Mouse (Mus musculus) embryonic facial prominence, embryonic 14.5 days (tissue): ENCODE results near the gene Rdh16f2. TPM values are rescaled to one million over a fixed set of nuclear protein-coding genes. Genes with fewer than 3 reads are reported as not detected.
"Not testable (repeated sequence)": the region's sequence is repeated elsewhere in the genome, so short reads cannot be mapped to it uniquely, and the experiment has no call there.

Experiments
- ATAC-seq: fragments of 200-750 bp; cut with Nextera tagmentation; 2 replicates; pipeline ENCODE4 v1.8.0; 2017; ENCODE audit warnings: low read depth, moderate number of reproducible peaks, moderate TSS enrichment
- DNase-seq: peaks from one replicate; pipeline ENCODE4 v3.0.0-alpha.2; 2015; ENCODE audit warnings: low spot score
- H3K27ac ChIP-seq: fragments of 300-500 bp; sonication (generic); replicated peaks from 2 replicates; pipeline ENCODE4 v1.5.1; 2014; ENCODE audit warnings: low read depth, mild to moderate bottlenecking, low read length, moderate library complexity
- H3K27me3 ChIP-seq: fragments of 300-500 bp; sonication (generic); replicated peaks from 2 replicates; pipeline ENCODE4 v1.6.1; 2014; ENCODE audit warnings: low read length; ENCODE audit not compliant: control insufficient read depth, insufficient read depth
- H3K36me3 ChIP-seq: fragments of 300-500 bp; sonication (generic); 2 replicates; pipeline ENCODE4 v1.6.1; 2014; ENCODE audit warnings: low read length, mixed read lengths; ENCODE audit not compliant: control insufficient read depth, insufficient read depth
- H3K4me1 ChIP-seq: fragments of 300-500 bp; sonication (generic); 2 replicates; pipeline ENCODE4 v1.6.1; 2014; ENCODE audit warnings: antibody characterized with exemption, low read length; ENCODE audit not compliant: control insufficient read depth, insufficient read depth
- H3K4me2 ChIP-seq: fragments of 300-500 bp; sonication (generic); 2 replicates; pipeline ENCODE4 v1.6.1; 2014; ENCODE audit warnings: low read depth, mild to moderate bottlenecking, low read length, moderate library complexity, mixed read lengths
- H3K4me3 ChIP-seq: fragments of 300-500 bp; sonication (generic); 2 replicates; pipeline ENCODE4 v1.5.1; 2014; ENCODE audit warnings: low read depth, mild to moderate bottlenecking, low read length
- H3K9ac ChIP-seq: fragments of 300-500 bp; sonication (generic); 2 replicates; pipeline ENCODE4 v1.6.1; 2014; ENCODE audit warnings: low read depth, mild to moderate bottlenecking, low read length, moderate library complexity, mixed read lengths
- H3K9me3 ChIP-seq: fragments of 300-500 bp; sonication (generic); 2 replicates; pipeline ENCODE4 v1.6.1; 2016; ENCODE audit warnings: low read length; ENCODE audit not compliant: control insufficient read depth
- WGBS: fragments of 180-500 bp; shearing (Covaris S2); extraction: QIAGEN DNeasy Blood & Tissue Kit; methylation state at CpG from one replicate; pipeline ENCODE4 v1.1.7; 2014; 5-methylcytosine and 5-hydroxymethylcytosine counted together
- polyA plus RNA-seq: library from polyadenylated mRNA; unstranded; fragments of >200 nt; fragmentation: Nextera tagmentation; extraction: Ambion mirVana; gene quantifications from 2 replicates; pipeline ENCODE4 v1.2.1, GENCODE M21; 2014

Gene Rdh16f2
- not detected in 2 replicates for polyA plus RNA-seq

DNA sequence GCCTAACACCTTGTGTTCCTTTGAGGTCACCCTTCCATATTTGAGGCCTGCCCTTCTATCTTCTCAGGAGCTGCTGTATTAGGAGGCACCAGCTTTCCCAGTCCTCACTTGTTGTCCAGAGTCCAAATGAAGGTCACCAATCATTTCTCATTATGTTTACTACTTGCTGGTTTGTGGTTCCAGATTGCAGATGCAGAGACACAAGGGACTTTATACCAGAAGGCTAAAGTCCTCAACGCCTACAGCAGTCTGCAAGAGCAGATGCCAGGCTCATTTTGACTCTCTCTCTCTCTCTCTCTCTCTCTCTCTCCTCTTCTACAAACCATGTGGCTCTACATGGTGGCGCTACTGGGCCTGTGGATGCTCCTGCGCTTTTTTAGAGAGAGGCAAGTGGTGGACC, at the start of gene Rdh16f2:
TSS of gene Rdh16f2 (plus strand) at position 243 of the 400 bp plus-strand sequence.
- Histone ChIP-seq H3K4me1 (no peaks in the 10 kb centered on the region), H3K27me3 (no peaks in the 10 kb centered on the region), H3K9me3 (peaks cover 12% of the 10 kb centered on the region; the same call in 1 of the 2 replicates), H3K9ac (no peak within 1 kb of the TSS), H3K27ac (no peak within 1 kb of the TSS), H3K4me3 (no peak within 1 kb of the TSS), H3K4me2 (no peak within 1 kb of the TSS), H3K36me3 (no peaks in the 10 kb centered on the region)
- ATAC-seq (no peak), DNase-seq (no peak)
- WGBS: 85% methylated on average over 3 of the region's 3 CpGs

DNA sequence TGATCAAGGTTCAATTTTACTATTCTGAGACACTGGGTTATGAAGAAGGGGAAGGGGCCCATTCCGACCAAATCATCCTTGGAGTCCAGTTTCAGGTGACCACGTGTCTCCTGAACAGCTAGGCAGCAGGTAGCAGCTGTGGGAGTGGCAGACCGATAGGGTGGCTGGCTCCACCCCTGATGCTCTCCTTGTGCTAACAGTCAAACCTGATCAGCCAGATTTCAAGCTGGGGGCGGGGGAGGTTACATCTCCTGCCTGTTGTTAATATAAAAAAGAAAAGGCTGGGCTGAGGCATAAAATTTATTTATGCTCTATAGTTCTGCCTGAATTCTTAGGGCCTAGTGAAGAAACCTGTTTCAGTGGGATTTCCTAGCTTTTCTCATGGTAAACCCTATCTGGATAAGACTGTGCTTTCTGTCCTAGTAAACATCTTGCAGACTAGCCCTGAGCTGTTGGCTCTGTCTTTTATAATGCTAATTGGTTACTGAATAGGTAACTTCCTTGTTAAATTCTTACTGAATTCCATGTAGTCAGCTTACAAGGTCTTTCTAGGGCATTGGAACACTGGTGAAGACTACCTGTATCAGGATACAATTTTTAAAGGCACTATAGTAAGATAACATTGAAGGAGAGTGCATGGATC, 48.9 kb upstream of the Rdh16f2 start:
- H3K4me3 ChIP-seq, ATAC-seq, H3K27ac ChIP-seq, H3K27me3 ChIP-seq, H3K36me3 ChIP-seq, H3K4me1 ChIP-seq, H3K9me3 ChIP-seq, H3K9ac ChIP-seq, H3K4me2 ChIP-seq: not testable (repeated sequence)
- 74% methylated on average over 4 of the region's 4 CpGs for WGBS
- peak; percentile 31 for DNase-seq

DNA sequence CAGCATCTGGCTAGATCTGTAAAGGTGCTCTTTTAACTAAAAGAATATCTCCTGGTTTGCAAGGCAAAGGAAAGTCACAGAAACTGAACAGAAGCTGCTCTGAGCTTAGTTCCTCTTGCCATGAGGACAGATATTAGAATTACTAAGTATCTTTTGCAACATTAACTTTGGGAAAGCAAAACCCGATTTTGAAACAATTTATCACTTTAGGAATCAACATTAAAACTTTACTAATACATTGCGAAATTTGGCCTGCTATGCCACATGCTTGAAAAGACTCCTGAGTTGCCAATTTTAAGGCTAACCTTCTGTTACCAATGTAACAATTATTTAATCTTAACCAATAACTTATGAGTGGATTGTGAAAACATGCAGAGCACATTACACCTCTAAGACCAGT, 44.5 kb upstream of the Rdh16f2 start:
- H3K4me2 ChIP-seq, H3K4me3 ChIP-seq, H3K27me3 ChIP-seq, H3K9ac ChIP-seq, H3K4me1 ChIP-seq, H3K36me3 ChIP-seq, H3K27ac ChIP-seq, H3K9me3 ChIP-seq, DNase-seq, ATAC-seq: not testable (repeated sequence)
- 78% methylated on average over 2 of the region's 2 CpGs for WGBS

DNA sequence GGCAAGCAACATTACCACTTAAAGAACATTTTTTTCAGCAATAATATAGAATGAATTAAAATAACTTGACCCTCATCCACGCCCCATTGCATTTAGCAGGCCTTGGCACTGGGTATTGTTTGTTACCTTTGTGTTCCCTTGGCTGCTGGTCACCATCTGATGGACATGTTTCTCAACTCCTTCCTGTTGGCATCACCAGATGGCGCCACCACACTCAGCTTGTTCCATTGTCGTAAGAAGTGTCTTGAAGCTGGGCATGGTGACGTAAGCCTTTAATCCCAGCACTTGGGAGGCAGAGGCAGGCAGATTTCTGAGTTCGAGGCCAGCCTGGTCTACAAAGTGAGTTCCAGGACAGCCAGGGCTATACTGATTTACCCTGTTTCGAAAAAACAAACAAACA, 40.9 kb upstream of the Rdh16f2 start:
- H3K4me2 ChIP-seq: no peak overlapping the region
- H3K4me3 ChIP-seq: no peak overlapping the region
- H3K36me3 ChIP-seq: no peaks in the 10 kb centered on the region
- peak; percentile 2 for DNase-seq
- H3K27ac ChIP-seq: no peak overlapping the region
- 78% methylated on average over 6 of the region's 6 CpGs for WGBS
- H3K4me1 ChIP-seq: no peaks in the 10 kb centered on the region
- ATAC-seq: no peak
- 0 out of 2 replicates have a peak, but pooled peaks cover 4% of the 10 kb centered on the region for H3K9me3 ChIP-seq
- H3K27me3 ChIP-seq: no peaks in the 10 kb centered on the region
- no peak overlapping the region for H3K9ac ChIP-seq

DNA sequence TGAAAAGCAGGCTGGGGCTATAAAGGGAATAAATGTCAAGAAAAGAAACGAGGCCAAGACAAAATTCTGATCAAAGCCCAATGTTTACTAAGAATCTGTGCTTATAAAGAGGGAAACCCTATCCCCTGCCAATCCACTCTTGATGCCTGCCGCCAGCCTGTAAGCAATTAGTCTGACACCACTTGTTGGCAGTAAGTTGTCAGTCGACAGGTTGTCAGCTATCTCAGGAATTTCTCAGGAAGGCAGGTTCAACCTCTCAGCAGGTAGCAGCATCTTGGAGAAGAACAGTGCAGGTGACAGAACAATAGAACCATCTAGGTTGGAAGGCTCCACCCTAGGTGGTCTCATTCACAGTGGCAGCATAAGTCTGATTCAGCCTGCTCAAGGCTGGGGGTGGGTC, 37.2 kb upstream of the Rdh16f2 start:
- Histone ChIP-seq H3K27ac (no peak overlapping the region), H3K36me3 (no peaks in the 10 kb centered on the region), H3K9me3 (no peaks in the 10 kb centered on the region), H3K4me3 (no peak overlapping the region), H3K9ac (no peak overlapping the region), H3K27me3 (no peaks in the 10 kb centered on the region), H3K4me2 (no peak overlapping the region), H3K4me1 (no peaks in the 10 kb centered on the region)
- ATAC-seq (no peak), DNase-seq (no peak)
- 57% methylated on average over 3 of the region's 3 CpGs for WGBS

DNA sequence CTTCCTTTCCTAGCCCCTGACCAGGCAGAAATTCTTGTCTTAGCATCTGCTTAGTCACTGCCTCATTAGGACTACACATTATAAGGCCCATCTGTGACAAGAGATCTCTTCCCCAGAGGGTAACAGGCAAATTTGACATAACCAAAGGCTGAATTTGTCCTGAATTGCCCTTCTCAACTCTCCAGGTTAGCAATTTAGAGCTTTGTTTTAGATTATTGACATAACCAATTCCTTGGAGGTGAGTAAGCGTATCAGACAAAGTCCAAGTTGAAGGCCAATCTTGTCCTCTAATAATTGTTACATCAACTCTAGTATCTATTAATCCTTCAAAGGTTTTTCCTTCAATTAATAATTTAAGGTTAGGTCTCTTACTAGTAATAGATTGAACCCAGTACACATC, 32.1 kb upstream of the Rdh16f2 start:
- H3K36me3 ChIP-seq, H3K4me2 ChIP-seq, H3K27me3 ChIP-seq, ATAC-seq, DNase-seq, H3K4me3 ChIP-seq, H3K9me3 ChIP-seq, H3K9ac ChIP-seq, H3K27ac ChIP-seq, H3K4me1 ChIP-seq: not testable (repeated sequence)
- 90% methylated on average over 1 of the region's 1 CpGs for WGBS

DNA sequence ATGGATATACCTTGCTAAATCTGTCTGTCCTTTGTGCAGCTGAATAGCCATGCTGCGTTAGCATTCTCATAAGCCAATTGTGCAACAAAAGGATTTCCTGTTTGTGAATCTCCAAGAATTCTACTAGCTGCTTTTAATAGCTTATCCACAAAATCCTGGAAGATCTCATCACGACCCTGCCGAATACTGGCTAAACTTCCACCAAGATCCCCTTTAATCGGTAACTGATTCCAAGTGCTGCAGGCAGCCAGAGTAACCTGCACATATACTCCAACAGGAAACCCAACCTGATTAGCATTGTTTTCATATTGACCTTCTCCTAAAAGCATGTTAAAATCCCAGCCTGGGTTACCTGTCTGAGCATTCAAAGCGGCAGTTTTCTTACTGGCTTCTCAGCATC, 31.0 kb upstream of the Rdh16f2 start:
- H3K4me1 ChIP-seq: no peaks in the 10 kb centered on the region
- DNase-seq (no peak), ATAC-seq (no peak)
- H3K27me3 ChIP-seq: no peaks in the 10 kb centered on the region
- H3K9ac ChIP-seq: no peak overlapping the region
- no peak overlapping the region for H3K4me2 ChIP-seq
- no peak overlapping the region for H3K4me3 ChIP-seq
- 84% methylated on average over 5 of the region's 5 CpGs for WGBS
- no peaks in the 10 kb centered on the region for H3K36me3 ChIP-seq
- H3K9me3 ChIP-seq: no peaks in the 10 kb centered on the region
- no peak overlapping the region for H3K27ac ChIP-seq

DNA sequence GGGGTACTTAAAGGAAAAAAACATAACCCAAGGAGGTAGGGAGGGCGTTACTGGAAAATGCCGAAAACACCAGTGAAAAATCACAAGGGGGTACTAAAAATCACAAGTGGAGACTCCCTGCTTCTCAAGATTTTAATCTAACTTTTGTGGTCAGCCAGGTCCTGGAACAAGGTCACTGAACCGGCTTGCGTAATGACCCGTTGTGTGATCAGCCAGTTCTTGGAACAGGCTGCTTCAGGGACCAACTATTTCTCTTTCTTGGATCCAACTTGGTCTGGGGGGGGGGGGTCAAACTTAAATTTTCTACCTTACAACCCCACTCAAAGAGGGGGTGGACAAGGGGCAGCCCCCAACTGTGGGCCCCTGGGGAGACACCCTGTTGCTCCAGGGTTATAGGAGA, 28.5 kb upstream of the Rdh16f2 start:
- not testable (repeated sequence) for H3K9ac ChIP-seq, H3K27ac ChIP-seq, H3K4me3 ChIP-seq, DNase-seq, H3K9me3 ChIP-seq, ATAC-seq, H3K4me2 ChIP-seq, H3K36me3 ChIP-seq, H3K27me3 ChIP-seq, H3K4me1 ChIP-seq
- WGBS: 94% methylated on average over 5 of the region's 5 CpGs

DNA sequence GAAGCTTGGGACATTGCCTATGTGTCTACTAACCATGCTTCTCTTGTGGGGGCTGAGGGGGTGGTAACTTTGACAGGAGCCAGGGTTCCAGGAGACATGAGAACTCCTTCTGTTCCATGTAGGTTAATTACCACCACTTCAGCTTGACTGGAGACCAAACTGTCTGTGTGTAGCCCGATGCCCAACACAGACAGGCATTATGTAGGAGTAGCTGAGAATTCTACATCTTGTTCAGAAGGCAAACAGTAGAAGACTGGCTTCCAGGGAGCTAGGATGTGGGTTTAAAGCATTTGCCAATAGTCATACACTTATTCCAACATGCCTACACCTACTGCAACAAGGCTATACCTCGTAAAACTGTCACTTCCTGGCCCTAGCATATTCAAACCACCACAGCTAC, 27.7 kb upstream of the Rdh16f2 start:
- Histone ChIP-seq H3K9ac (no peak overlapping the region), H3K9me3 (no peaks in the 10 kb centered on the region), H3K4me2 (no peak overlapping the region), H3K27me3 (no peaks in the 10 kb centered on the region), H3K4me1 (no peaks in the 10 kb centered on the region), H3K36me3 (no peaks in the 10 kb centered on the region), H3K27ac (no peak overlapping the region), H3K4me3 (no peak overlapping the region)
- DNase-seq: no peak
- ATAC-seq: no peak
- 87% methylated on average over 2 of the region's 2 CpGs for WGBS
